Mouse (Mus musculus) hindlimb bud, embryonic 11.5 days (tissue): ENCODE results near the gene Il27.
"Not testable (repeated sequence)": the region's sequence is repeated elsewhere in the genome, so short reads cannot be mapped to it uniquely, and the experiment has no call there.

ENCODE experiments used
- DNase-seq: peaks from one replicate; pipeline ENCODE4 v3.0.0-alpha.2; 2012; ENCODE audit warnings: low read depth, low spot score; ENCODE audit errors: extremely low spot score

Gene Il27

DNA sequence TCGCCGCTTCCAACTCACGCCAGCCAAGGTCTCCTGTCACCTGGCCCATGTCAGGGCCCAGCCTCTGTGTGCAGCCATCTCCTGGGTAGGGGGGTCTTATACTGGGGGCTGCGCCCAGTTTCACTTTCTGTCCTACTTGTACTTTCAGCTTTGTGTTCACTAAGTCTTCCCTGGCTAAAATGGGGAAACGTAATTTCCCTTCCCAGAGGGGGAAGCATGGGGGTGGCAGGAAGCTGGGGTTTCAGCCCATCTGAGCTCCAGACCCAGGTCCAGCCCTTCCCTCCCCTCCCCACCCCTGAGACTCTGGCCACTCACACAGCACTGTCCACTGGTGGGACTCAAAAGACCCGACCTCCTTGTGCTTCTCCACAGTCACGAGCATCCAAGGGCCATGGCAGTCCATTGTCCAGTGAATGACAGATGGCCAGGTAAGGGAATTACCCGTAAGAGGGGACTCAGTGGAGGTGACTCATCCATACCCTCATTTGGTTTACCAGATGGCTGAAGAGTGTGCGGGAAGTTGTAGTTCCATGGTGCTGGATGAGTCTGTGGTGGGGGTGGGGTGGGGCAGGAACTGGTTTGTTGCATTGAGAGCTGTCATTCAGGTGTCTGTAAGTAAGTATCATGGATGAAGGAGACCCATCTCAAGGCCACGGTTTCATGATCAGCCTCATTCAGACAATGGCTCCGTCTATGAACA lies at the start of gene Il27:
Il27 (minus strand) TSS at position 80 of the 700 bp plus-strand sequence.
- DNase-seq: no peak

DNA sequence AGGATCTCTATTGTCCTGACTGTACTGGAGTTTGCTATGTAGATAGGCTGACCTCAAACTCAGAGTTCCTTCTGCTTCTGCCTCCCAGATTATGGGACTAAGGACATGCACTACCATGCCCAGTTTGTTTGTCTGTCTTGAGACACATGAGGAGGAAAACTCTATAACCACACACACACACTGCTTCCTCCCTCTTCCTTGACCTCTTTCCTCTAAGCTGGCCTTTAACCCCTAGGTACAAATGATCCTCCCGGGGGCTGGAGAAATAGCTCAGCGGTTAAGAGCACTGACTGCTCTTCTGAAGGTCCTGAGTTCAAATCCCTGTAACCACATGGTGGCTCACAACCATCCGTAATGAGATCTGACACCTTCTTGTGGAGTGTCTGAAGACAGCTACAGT lies 49.6 kb upstream of the Il27 start:
- no peak for DNase-seq

DNA sequence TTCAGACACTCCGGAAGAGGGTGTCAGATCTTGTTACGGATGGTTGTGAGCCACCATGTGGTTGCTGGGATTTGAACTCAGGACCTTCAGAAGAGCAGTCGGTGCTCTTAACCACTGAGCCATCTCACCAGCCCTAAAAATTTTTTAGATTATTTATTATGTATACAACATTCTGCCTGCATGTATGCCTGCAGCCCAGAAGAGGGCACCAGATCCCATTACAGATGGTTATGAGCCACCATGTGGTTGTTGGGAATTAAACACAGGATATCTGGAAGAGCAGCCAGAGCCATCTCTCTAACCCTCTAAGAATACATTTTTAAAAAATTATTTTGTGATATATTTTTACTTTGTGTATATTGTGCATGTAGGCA lies 48.5 kb upstream of the Il27 start:
- not testable (repeated sequence) for DNase-seq

DNA sequence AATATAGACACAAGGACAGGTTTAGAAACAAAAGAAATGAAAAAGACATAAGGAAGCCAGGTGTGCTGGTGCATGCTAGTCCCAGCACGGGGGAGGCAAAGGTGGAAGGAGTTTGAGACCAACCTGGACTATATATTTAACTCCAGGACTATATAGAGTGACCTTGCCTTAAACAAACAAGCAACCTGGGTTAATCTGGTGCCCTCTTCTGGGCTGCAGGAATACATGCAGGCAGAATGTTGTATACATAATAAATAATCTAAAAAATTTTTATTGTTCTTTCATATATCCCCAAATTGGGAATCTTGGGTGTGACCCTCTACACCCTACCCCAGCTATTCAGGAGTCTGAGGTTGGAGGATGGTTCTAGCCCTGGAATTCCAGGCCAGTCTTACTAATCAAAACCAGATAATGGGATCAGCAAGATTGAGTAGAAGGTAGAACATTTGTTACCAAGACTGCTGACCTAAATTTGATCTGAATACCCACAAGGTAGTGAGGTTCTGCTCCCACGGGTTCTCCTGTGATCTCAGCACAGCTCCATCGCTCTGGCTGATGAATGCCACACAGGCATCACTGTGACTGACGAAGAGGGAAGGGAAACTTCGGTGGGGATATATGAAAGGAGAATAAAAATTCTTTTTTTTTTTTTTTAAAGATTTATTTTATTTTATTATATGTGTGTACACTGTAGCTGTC lies 48.0 kb upstream of the Il27 start:
- DNase-seq: no peak

DNA sequence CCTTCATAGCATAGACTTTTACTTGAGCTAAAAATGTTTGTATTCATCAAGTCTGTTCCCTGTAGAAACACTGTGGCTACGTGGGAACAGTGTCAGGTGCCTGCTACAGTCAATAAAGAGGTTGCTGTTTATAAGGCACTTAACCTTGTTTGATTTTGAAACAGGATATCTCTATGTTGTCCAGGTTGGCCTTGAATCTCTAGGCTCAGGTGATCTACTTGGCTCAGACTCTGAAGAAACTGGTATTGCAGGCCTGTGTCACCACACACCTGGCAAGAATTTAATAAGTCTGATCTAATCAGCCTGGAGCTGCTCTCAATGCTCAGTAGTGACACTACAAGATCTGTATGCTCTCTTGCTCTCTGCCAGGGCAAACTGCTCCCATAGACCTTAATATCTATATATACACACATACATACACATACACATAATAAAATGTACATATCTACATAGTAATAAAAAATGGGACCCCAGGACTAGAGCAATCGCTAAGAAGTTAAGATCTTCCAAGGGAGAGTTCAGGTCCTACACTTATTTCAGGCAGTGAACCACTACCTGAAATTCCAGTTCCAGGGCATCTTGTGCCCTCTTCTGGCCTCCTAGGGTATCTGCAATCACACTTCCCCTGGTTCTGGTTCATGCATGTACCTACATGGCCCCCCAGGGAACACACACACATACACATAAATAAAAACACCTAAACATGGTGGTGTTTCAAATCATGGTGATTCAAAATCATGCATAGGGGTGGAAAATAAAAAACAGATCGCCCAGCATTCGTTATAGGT lies 42.2 kb upstream of the Il27 start:
- no peak for DNase-seq

DNA sequence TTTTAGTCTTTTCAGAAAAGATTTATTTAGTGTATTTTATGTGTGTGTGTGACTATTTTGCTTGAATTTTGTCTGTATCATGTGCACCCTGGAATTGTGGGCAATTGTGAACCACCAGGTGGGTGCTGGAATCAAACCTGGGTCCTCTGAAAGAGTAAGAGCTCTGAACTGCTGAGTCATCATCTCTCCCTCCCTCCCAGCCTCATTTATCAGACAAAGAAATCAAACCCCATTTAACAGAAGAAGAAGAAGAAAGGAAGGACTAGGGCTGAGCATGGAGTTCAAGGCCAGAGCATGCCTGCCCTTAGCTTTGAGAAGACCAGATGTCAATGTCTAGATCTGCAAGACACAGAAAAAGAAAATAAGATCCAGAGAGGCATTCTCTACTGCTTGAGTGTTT lies 40.6 kb upstream of the Il27 start:
- no peak for DNase-seq

DNA sequence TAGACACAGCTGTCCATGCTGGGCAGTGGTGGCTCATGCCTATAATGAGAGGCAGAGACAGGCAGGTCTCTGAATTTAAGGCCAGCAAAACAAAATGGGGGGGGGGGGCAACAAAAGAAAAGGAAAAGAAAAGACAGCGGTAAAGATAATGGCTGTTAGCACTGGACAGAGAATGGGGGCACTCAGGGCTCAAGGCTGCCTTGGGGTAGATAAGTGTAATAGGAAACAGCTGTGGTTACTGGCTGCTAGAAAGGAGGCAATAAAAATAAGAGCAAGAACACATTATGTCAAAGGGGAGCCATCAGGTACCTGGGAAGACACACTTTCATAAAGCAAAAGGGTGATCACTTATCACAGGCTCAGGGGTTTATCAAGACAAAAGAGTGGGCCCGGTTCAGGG lies 37.7 kb upstream of the Il27 start:
- no peak for DNase-seq

DNA sequence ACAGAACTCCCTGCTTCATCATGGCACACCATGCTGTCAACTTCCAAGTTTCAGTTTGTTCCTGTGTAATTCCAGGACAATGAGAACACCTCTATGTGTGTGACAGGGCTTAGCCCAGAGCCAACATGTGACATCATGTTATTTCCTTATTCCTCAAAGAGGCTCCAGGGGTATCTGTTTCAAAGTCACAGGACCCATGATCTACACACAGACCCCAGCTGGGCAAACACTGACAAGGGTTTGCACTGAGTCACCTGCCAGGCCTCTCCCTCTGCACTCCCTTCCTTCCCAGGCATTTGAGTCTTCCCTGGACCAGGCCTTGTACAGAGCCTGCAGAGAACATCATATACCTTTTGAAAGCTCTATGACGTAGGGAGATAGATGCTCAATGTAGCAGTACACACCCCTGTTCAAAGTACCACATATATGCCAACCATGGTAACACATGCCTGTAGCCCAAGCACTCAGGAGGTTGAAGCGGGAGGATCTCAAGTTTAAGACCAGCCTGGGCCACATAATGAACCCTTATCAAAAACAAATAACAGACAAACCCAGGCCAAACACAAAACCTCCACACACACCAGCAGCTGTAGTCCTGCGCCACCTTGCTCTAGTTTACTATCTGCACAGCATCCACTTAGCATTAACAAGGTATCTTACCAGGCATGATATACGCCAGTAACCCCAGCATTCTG lies 36.2 kb upstream of the Il27 start, which contains the start of gene Nupr1:
Nupr1 (minus strand) TSS at position 38 of the 695 bp plus-strand sequence.
- no peak for DNase-seq

DNA sequence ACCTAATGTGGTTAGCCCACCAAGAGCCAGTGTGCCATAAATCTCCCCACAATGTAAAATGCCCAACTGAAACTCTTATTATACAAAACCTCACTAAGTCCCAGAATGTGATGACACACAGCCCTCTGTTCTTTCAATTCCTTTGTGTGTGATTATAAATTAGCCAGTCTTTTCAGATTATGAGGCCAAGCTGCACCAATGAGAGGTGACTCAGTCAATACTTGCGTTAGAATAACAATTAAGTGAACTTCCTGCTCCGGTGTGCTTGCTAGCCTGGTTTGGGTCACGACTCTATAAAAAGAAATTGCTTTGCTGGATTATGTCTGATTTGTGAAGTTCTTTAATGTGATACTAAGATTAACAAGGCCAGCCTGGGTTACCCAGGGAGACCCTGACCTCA lies 35.2 kb upstream of the Il27 start:
- DNase-seq: no peak

DNA sequence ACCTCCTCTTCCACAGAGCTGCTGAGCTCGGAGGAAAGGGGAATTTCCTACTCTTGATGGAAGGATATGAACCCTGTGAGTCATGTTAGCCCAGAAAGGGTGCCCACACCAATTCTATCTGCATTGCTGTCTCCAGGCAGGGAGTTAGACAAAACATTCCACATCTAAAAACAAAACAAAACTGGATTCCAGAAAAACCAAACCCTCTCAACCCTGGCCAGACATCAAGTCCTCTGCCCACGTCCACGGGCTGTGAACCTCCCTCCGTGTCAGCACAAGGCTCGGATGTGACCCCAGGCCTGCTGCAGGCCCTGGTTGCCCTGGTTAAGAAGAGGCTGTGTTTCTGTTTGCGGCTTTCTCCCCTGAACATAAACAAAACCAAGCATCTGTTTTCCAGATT lies 33.4 kb upstream of the Il27 start:
- no peak for DNase-seq

DNA sequence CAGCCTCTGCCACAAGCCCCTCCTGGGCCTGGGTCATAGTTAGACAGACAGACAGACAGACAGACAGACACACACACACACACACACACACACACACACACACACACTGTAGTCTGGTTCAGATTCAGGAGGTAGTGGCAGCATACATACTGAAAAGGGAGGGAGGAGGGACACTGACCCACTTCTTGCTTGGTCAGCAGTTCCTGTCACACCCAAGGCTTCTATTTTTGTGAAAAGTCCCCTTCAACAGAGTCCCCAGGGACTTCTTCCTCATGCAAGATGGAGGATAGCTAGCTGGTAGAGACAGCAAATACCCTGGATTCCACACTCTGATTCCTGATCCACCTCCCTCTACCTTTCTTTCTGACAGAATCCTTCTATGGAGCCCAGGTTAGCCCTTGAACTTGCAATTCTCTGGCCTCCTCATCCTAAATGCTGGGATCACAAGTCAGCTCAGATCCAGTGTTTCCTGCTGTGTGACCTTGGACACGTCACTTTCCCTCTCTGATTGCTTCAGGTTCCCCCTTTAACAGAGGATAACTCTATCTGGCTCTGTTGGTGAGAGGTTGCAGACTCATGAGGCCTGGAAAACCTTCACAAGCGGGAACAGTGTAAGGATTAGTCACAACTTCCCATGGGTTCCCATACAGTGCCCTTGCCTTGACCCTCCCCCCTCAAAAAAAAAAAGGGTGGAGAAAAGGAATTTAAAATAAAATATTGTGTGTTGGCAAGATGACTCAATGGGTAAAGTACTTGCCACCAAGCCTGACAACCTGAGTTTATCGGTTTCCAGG lies 31.3 kb upstream of the Il27 start:
- DNase-seq: no peak

DNA sequence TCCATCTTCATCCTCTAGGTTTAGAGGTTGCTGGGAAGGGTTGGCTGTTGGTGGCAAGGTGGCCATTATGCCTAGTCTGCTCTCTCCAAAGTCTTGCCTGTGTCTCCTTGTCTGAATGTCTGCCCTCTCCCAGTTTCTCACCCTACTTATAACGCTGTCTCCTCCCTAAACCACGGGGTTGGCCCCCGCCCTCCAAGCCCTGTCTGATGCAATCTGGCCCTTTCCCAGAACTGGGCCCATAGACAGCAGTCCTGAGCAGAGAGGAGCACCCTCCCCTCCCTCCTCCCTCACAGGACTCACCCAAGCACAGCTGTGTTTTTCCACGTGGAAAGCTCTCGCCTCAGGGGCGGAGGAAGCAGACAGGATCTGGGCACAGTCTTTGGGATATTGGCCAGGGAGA lies 30.6 kb upstream of the Il27 start:
- DNase-seq: no peak

DNA sequence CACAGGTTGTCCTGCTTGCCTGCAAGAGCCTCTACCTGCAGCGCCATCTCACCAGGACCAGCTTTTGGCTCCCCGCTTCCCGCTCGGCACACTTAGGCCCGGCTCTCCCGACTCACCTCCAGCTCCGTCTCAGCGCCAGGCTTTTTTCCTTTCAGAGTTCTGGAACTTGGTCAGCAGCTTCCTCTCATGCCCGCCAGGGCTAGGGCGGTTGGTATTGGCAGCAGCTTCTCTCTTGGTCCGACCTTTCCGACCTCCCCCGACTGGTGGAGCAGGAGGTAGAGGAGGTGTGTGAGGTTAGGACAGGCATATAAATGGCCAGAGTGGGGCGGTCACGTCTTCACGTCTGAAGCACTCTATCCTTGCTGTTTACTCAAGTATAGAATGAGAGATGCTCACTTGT lies 30.0 kb upstream of the Il27 start:
- no peak for DNase-seq

DNA sequence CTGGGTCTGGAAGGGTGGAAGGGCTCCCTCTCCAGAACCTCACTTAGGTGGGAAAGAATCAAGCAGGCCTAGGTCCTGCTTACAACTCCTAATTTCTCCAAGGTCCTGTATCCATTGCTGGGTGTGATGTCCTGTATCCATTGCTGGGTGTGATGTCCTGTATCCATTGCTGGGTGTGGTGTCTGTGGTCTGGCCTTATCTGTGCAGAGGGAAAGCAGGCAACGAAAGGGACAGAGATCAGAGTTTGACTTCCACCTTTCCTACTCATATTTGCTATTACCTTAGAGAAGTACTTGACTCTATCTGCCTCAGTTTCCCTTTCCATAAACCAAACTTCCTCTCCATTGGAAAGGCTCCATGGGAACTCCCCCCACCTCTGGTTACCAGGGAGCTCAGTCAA lies 28.6 kb upstream of the Il27 start:
- DNase-seq: no peak

DNA sequence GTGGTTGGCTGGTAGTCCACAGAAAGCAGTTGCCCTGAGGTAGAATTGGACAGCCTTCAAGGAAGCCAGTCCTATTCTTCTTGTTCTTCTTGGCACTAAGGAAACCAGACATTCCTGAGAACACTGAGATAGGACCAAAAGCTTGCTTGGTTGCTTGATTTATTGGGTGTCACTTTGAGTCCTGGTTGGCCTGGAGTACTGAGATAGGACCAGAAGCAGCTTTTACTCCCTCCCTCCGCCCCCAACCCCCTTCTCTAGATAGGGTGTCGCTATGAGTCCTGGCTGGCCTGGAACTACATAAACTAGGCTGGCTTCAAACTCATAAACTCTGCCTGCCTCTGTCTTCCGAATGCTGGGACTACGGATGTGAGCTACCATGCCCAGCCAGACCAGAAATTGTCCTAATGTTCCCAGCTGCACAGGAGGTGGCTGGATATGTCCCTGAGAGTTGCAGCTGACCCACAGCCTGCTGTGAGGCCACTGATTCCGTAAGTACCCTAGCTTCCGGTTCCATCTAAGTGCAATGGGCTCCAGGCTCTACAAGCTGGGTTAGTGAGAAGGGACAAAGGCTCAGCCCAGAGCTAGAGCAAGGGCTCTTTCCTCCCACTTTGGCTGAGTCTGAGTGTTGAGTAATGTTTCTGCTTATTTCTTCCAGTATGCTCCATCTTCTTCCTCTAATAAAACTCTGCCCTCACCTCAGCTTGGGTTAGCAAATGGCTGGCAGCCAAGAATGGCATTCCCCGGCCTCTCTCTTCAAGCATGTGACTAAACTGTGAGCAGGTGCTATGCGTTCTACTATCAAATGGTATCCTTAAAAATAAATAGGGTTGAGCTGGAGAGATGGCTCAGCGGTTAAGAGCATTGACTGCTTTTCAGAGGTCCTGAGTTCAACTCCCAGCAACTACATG lies 27.0 kb upstream of the Il27 start:
- DNase-seq: no peak

DNA sequence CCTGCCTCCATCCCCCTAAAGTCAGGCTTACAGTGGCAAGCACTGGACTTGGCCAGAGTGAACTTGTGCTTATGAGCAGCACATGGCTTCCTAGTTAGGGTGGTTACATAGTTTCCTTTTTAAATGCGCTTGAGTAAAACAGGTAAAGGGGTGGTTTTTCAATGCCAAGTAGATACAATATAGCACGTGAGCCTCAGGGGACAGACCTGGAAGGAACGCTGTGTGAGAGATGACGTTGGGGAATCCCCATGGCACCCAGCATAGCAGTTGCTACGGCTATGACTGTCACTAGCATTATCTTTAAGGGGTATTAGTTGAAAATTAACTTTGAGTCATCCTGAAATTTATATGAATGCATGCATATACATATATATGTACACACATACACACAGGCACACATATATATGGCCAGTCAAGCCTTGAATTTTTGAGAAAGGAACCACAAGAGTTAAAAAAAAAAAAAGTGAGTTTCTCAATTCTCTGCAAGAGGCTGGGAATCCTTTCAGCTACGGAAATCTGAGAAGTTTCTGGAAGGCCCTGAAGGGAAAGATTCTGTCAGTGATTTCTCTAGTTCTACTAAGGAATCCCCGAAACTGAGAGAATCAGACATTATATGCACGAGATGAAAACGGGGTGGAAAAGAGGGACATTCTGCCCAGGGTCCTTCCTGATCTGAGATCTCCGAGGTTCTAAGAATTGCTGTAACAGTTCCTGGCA lies 25.0 kb upstream of the Il27 start:
- DNase-seq: no peak

DNA sequence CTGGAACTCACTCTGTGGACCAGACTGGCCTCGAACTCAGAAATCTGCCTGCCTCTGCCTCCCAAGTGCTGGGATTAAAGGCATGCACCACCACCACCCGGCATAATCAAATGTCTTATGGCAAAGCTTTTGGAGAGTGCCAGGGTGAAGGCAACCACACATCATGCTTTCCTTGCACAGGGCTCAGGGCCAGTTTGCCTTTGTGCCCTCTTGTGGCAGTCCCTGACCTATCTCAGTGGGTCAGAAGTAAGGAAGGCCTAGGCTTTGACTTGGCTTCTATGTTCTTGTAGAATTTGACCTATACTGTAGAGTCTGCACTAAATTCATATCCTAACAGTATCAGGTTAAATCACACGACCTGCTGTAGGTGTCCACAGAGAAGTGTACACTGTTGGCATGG lies 22.0 kb upstream of the Il27 start:
- DNase-seq: no peak

DNA sequence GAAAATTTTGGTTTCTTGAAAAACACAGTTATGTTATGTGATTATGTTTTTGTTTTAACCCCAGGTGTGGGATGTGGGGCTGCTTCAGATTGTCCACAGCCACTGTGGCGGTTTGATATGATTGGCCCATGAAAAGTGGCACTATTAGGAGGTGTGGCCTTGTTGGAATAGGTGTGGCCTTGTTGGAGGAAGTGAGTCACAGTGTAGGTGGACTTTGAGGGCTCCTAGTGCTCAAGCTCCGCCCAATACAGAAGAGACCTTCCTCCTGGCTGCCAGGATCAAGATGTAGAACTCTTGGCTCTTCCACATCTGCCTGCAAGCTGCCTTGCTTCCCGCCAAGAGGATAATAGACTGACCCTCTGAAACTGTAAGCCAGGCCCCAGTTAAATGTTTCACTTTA lies 18.0 kb upstream of the Il27 start:
- no peak for DNase-seq

DNA sequence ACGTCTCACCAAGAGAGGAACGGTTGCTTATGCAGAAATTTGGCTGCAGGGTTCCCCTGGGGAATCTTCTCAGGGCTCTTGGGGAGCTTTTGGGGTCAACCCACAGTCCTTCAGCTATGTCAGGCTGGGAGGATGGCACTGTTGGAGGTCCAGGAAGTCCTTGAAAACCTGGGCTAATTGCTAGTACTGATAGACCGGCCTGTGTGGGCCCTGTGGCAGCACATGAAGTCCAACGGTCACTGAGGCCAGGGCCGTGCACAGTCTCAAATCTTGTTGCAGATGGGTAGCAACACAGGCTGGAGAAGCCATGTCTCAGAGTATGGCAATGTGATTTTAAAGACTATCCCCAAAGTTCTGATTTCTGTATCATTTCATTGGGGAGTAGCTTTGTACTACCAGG lies 13.1 kb upstream of the Il27 start:
- DNase-seq: no peak
